ENCODE assay signal across 8 mouse cellular contexts in the genomic region with DNA sequence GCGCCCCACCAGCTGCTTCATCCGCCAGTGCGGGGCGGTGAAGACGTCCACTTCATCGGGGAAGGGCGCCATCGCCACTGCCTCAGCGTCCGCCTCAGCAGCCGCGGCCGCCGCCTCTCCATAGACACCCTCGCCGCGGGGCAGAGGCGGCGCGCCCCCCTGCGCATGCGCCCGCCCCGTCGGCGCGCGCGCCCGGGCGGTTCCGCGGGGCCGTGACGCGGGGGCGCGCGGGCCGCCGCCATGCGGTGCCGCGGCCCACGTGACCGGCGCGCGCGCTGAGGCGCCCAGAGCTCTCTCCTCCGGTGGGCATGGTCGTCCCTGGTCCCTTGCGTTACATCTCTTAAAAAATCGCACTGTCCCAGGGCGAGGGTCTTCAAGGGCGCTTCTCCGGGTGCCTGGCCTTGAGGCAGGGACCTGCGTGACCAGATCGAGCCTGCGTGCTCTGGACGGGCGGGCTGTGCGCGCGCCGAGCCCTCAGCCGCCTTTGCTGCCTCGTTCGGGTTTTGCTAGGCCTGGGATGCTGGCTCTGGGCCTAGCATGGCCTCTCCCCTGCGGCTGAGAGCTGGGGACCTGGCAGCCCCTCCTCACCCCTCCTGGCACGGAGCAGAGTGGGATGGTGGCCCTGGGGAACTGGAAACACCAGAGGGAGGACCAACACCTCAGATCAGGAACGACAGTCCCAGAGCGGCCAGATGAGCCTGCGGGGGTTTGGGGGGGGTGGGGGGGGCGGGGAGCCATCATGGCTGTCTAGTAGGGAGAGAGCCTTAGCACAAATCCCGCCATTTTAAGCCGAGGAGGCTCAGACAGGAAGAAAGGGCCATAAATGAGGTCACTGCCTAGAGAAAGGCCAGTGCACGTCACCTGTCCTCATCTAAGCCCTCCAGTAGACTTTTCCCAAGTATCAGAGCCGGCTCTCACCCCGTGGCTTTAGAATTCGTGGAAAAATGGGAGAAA. TPM values are rescaled to one million over a fixed set of nuclear protein-coding genes. Genes with fewer than 3 reads are reported as not detected.
DNase-seq lines count a peak whose midpoint lies in the region; ATAC-seq lines count a peak whose summit lies in the region.

No protein-coding gene starts in this region.

- intact Hi-C loops in gastrocnemius, postnatal 14 days (cut with DNase I; ENCODE audit: low total_unique reads): no loop called here
- intact Hi-C loops in left cerebral cortex, postnatal 36 days (cut with DNase I): loop anchor here (10.0 kb wide), 1 partner anchor 443 kb away; a partner anchor contains a TSS

- H3K9ac ChIP-seq in intestine, embryonic 14.5 days (ENCODE audit: low read length): peak overlapping the region; percentile 96

- peak overlapping the region; percentile 75 for H3K4me2 ChIP-seq in intestine, embryonic 14.5 days (ENCODE audit: low read length)

- 0 out of 2 replicates have a peak, but pooled peaks cover 3% of the 10 kb centered on the region for H3K36me3 ChIP-seq in intestine, embryonic 14.5 days (ENCODE audit: control insufficient read depth, insufficient read depth, low read length)
- H3K36me3 ChIP-seq in midbrain, embryonic 10.5 days: peaks cover 10% of the 10 kb centered on the region; the same call in 1 of the 2 replicates

- H3K27ac ChIP-seq in intestine, embryonic 14.5 days (ENCODE audit: low read depth): peak overlapping the region; percentile 97
- peak overlapping the region; percentile 99 for H3K27ac ChIP-seq in midbrain, embryonic 10.5 days (replicated peaks)

- peaks cover 11% of the 10 kb centered on the region for H3K4me1 ChIP-seq in intestine, embryonic 14.5 days (replicated peaks; ENCODE audit: control insufficient read depth, insufficient read depth, low read length)
- H3K4me1 ChIP-seq in midbrain, embryonic 10.5 days: peaks cover 16% of the 10 kb centered on the region

- ATAC-seq in intestine, embryonic 14.5 days (replicated peaks; ENCODE audit: low FRiP score, low TSS enrichment, low read depth): peak; percentile 91

- 3% methylated on average over 78 of the region's 82 CpGs for WGBS in intestine, embryonic 14.5 days
- 5% methylated on average over 68 of the region's 82 CpGs for WGBS in midbrain, embryonic 10.5 days

- H3K27me3 ChIP-seq in intestine, embryonic 14.5 days (replicated peaks; ENCODE audit: control insufficient read depth, insufficient read depth, low read length): no peaks in the 10 kb centered on the region
- no peaks in the 10 kb centered on the region for H3K27me3 ChIP-seq in midbrain, embryonic 10.5 days (ENCODE audit: low read depth, poor library complexity, severe bottlenecking)

- H3K9me3 ChIP-seq in intestine, embryonic 14.5 days (ENCODE audit: control insufficient read depth, low read length): no peaks in the 10 kb centered on the region
- H3K9me3 ChIP-seq in midbrain, embryonic 10.5 days (replicated peaks): no peaks in the 10 kb centered on the region

- peak overlapping the region; percentile 90 for H3K4me3 ChIP-seq in intestine, embryonic 14.5 days (ENCODE audit: low read depth, low read length)
- H3K4me3 ChIP-seq in midbrain, embryonic 10.5 days: peak overlapping the region; percentile 85

- peak; percentile 78 to 85 for DNase-seq in adrenal gland, adult 18-20 months (ENCODE audit: low spot score in 2 of 2)
- DNase-seq in embryo, embryonic 10 days (ENCODE audit: low spot score): peak; percentile 85
- DNase-seq in gastrocnemius, postnatal 14 days: peak; percentile 76
- DNase-seq in intestine, embryonic 14.5 days (ENCODE audit: low spot score): peak; percentile 93
- peak; percentile 82 to 85 for DNase-seq in left cerebral cortex, postnatal 36 days (ENCODE audit: low spot score in 2 of 2)
- DNase-seq in midbrain, embryonic 10.5 days (ENCODE audit: low spot score): peak; percentile 82
- peak; percentile 85 for DNase-seq in right cerebral cortex, postnatal 4 days
- peak; percentile 84 for DNase-seq in yolk sac, embryonic 10.5 days (ENCODE audit: low spot score)

RNA-seq across cellular contexts. Expression of a gene that starts 36.4 kb away (rescaled TPM):
- total RNA-seq in adrenal gland, adult 18-20 months (2021): 1 to 10 TPM; 1.3 to 1.9 TPM
- under 1 TPM; 0.12 to 0.16 TPM for total RNA-seq in gastrocnemius, postnatal 14 days (2021)
- polyA plus RNA-seq in intestine, embryonic 14.5 days (2014; fragmentation: Nextera tagmentation; extraction: Ambion mirVana): 0.26 and 0.38 TPM in 2 replicates
- total RNA-seq in left cerebral cortex, postnatal 36 days (2021): not detected
- not detected in 2 replicates for polyA plus RNA-seq in midbrain, embryonic 10.5 days (2016; fragmentation: Nextera tagmentation; extraction: Ambion mirVana)

RNA-seq across cellular contexts. Expression of a gene that starts 39.2 kb away (rescaled TPM):
- total RNA-seq in adrenal gland, adult 18-20 months (2021): 10 to 100 TPM; 65.1 to 69.5 TPM
- total RNA-seq in gastrocnemius, postnatal 14 days (2021): 10 to 100 TPM; 23.9 to 25.5 TPM
- 65.6 and 71.0 TPM in 2 replicates for polyA plus RNA-seq in intestine, embryonic 14.5 days (2014; fragmentation: Nextera tagmentation; extraction: Ambion mirVana)
- 10 to 100 TPM; 75.0 to 91.4 TPM for total RNA-seq in left cerebral cortex, postnatal 36 days (2021)
- 57.4 and 62.4 TPM in 2 replicates for polyA plus RNA-seq in midbrain, embryonic 10.5 days (2016; fragmentation: Nextera tagmentation; extraction: Ambion mirVana)

Comparison
In these comparisons a context has a peak if more than half of its experiments do, and no peak if none do; other contexts are left out.
1. Peak in every context shown above with its lines: DNase-seq, ATAC-seq, H3K4me3 ChIP-seq and H3K27ac ChIP-seq.